Comparison of ENCODE assay signal across 8 mouse cellular contexts in genomic region chr17:32492349-32492980, GRCm38 (mm10). TPM values are rescaled to one million over a fixed set of nuclear protein-coding genes. Genes with fewer than 3 reads are reported as not detected.
DNase-seq lines count a peak whose midpoint lies in the region; ATAC-seq and TF ChIP-seq lines count a peak whose summit lies in the region.

No protein-coding gene starts in this region.

- no peak for TF ChIP-seq CTCF in layer of hippocampus, adult 2 months (conservative IDR thresholded peaks at IDR 0.05)
- TF ChIP-seq CTCF in stomach, postnatal 0 days (IDR thresholded peaks at IDR 0.05; ENCODE audit: low read depth): no peak

- H3K27ac ChIP-seq in layer of hippocampus, adult 2 months: no peak overlapping the region
- H3K27ac ChIP-seq in embryonic facial prominence, embryonic 15.5 days (replicated peaks): no peak overlapping the region
- H3K27ac ChIP-seq in stomach, postnatal 0 days (replicated peaks): no peak overlapping the region

- no peaks in the 10 kb centered on the region for H3K9me3 ChIP-seq in embryonic facial prominence, embryonic 15.5 days (replicated peaks)
- H3K9me3 ChIP-seq in stomach, postnatal 0 days (ENCODE audit: control insufficient read depth, low read length): no peaks in the 10 kb centered on the region

- 11% methylated on average over 30 of the region's 30 CpGs for WGBS in embryonic facial prominence, embryonic 15.5 days
- 13% methylated on average over 30 of the region's 30 CpGs for WGBS in stomach, postnatal 0 days

- ATAC-seq in embryonic facial prominence, embryonic 15.5 days (ENCODE audit: insufficient number of reproducible peaks, low FRiP score, low TSS enrichment, low read depth): peak; percentile 54; the same call in 1 of the 2 replicates
- peak; percentile 61 for ATAC-seq in megakaryocyte, adult 5-6 weeks (ENCODE audit: poor library complexity, severe bottlenecking)
- ATAC-seq in stomach, postnatal 0 days (ENCODE audit: low FRiP score, low TSS enrichment): peak; percentile 84

- no peaks in the 10 kb centered on the region for H3K36me3 ChIP-seq in embryonic facial prominence, embryonic 15.5 days
- no peaks in the 10 kb centered on the region for H3K36me3 ChIP-seq in stomach, postnatal 0 days (ENCODE audit: control insufficient read depth, insufficient read depth, low read length)

- 0 out of 2 replicates have a peak, but pooled peaks cover 2% of the 10 kb centered on the region for H3K27me3 ChIP-seq in embryonic facial prominence, embryonic 15.5 days
- H3K27me3 ChIP-seq in stomach, postnatal 0 days (ENCODE audit: control insufficient read depth, insufficient read depth, low read length): no peaks in the 10 kb centered on the region

- H3K4me1 ChIP-seq in embryonic facial prominence, embryonic 15.5 days: peaks cover 10% of the 10 kb centered on the region
- no peaks in the 10 kb centered on the region for H3K4me1 ChIP-seq in stomach, postnatal 0 days (replicated peaks; ENCODE audit: control insufficient read depth, insufficient read depth)

- H3K4me2 ChIP-seq in embryonic facial prominence, embryonic 15.5 days (replicated peaks): peak overlapping the region; percentile 59
- H3K4me2 ChIP-seq in stomach, postnatal 0 days (replicated peaks; ENCODE audit: low read depth): peak overlapping the region; percentile 58

- intact Hi-C loops in heart, postnatal 10 days (cut with DNase I): loop anchor here (5.0 to 10.0 kb wide), 4 partner anchors 105 to 418 kb away; partner anchors contain the start of gene Wiz

- H3K4me3 ChIP-seq in layer of hippocampus, adult 2 months: peak overlapping the region; percentile 40
- peak overlapping the region; percentile 41 for H3K4me3 ChIP-seq in embryonic facial prominence, embryonic 15.5 days (replicated peaks)
- peak overlapping the region; percentile 30; the same call in 1 of the 2 replicates for H3K4me3 ChIP-seq in stomach, postnatal 0 days (ENCODE audit: low read depth, low read length)

- TF ChIP-seq EP300 in stomach, postnatal 0 days (optimal IDR thresholded peaks at IDR 0.05): no peak

- DNase-seq in layer of hippocampus, adult 2 months (ENCODE audit: low spot score in 2 of 2): no peak
- DNase-seq in layer of hippocampus, adult 9-10 months (ENCODE audit: low spot score): no peak
- DNase-seq in heart, postnatal 10 days: peak; percentile 16 to 38
- peak; percentile 45 to 53 for DNase-seq in kidney, postnatal 25 days
- peak; percentile 69 for DNase-seq in stomach, postnatal 0 days (ENCODE audit: low spot score)
- DNase-seq in spleen, postnatal 14 days (ENCODE audit: low spot score in 2 of 2): no peak

- no peak overlapping the region for H3K9ac ChIP-seq in embryonic facial prominence, embryonic 15.5 days
- H3K9ac ChIP-seq in stomach, postnatal 0 days (ENCODE audit: low read length): peak overlapping the region; percentile 53; the same call in 1 of the 2 replicates

RNA-seq across cellular contexts. Expression of gene Cyp4f17, which starts 13.4 kb away (rescaled TPM):
- 1 to 10 TPM; 3.2 to 4.4 TPM for total RNA-seq in layer of hippocampus, adult 2 months (2021)
- 11.7 and 15.5 TPM in 2 replicates for polyA plus RNA-seq in embryonic facial prominence, embryonic 15.5 days (2015; fragmentation: Nextera tagmentation; extraction: Ambion mirVana)
- total RNA-seq in heart, postnatal 10 days (2021): 1 to 10 TPM; 6.4 to 6.8 TPM
- total RNA-seq in megakaryocyte, adult 5-6 weeks (2015): 0.36 and 0.38 TPM in 2 replicates
- 0.66 and 0.98 TPM in 2 replicates for total RNA-seq in megakaryocyte, adult 5-6 weeks (2017)
- polyA plus RNA-seq in stomach, postnatal 0 days (2015; fragmentation: Nextera tagmentation; extraction: Ambion mirVana): 3.5 and 3.8 TPM in 2 replicates

RNA-seq across cellular contexts. Expression of gene Cyp4f39, which starts 39.9 kb away (rescaled TPM):
- total RNA-seq in layer of hippocampus, adult 2 months (2021): not detected
- 20.4 and 27.6 TPM in 2 replicates for polyA plus RNA-seq in embryonic facial prominence, embryonic 15.5 days (2015; fragmentation: Nextera tagmentation; extraction: Ambion mirVana)
- under 1 TPM; 0.24 to 0.74 TPM for total RNA-seq in heart, postnatal 10 days (2021)
- not detected in 2 replicates for total RNA-seq in megakaryocyte, adult 5-6 weeks (2015)
- total RNA-seq in megakaryocyte, adult 5-6 weeks (2017): not detected in 2 replicates
- 56.5 and 57.9 TPM in 2 replicates for polyA plus RNA-seq in stomach, postnatal 0 days (2015; fragmentation: Nextera tagmentation; extraction: Ambion mirVana)

RNA-seq across cellular contexts. Expression of gene Cyp4f16, which starts 43.9 kb away (rescaled TPM):
- total RNA-seq in layer of hippocampus, adult 2 months (2021): 1 to 10 TPM; 8.7 to 8.8 TPM
- 18.2 and 23.3 TPM in 2 replicates for polyA plus RNA-seq in embryonic facial prominence, embryonic 15.5 days (2015; fragmentation: Nextera tagmentation; extraction: Ambion mirVana)
- 10 to 100 TPM in 1 of 2 experiments, 1 to 10 TPM in 1; 8.3 to 12.2 TPM for total RNA-seq in heart, postnatal 10 days (2021)
- 25.2 and 28.3 TPM in 2 replicates for total RNA-seq in megakaryocyte, adult 5-6 weeks (2015)
- 19.0 and 39.0 TPM in 2 replicates for total RNA-seq in megakaryocyte, adult 5-6 weeks (2017)
- polyA plus RNA-seq in stomach, postnatal 0 days (2015; fragmentation: Nextera tagmentation; extraction: Ambion mirVana): 18.3 and 18.6 TPM in 2 replicates

Comparison
In these comparisons a context has a peak if more than half of its experiments do, and no peak if none do; other contexts are left out.
1. DNase-seq: peak in heart, postnatal 10 days (2 of 2), kidney, postnatal 25 days (2 of 2) and stomach, postnatal 0 days (single experiment); none in layer of hippocampus, adult 2 months (0 of 2), layer of hippocampus, adult 9-10 months (single experiment) and spleen, postnatal 14 days (0 of 2).
2. Peak in every context shown above with its lines, with median percentiles within 50 percentile points of each other: H3K4me3 ChIP-seq and ATAC-seq.